ENCODE assay signal across 14 mouse cellular contexts in genomic region chr5:101523490-101523889, GRCm38 (mm10).
DNase-seq lines count a peak whose midpoint lies in the region; ATAC-seq and TF ChIP-seq lines count a peak whose summit lies in the region.
"Had no signal": no experiment of that assay in that cellular context is flagged by ENCODE, and none has a peak within 500 bp of the region (broad histone marks: within the 10 kb centered on the region; RNA-seq: fewer than 3 reads in every experiment).

No protein-coding gene starts in this region.

- no peak for TF ChIP-seq POLR2A in thymus, adult 2 months (IDR thresholded peaks at IDR 0.05; ENCODE audit: control insufficient read depth, extremely low read depth, insufficient read depth, low read length, poor library complexity)

- H3K9ac ChIP-seq in kidney, embryonic 14.5 days (ENCODE audit: low read depth, low read length): no peak overlapping the region
- no peak overlapping the region for H3K9ac ChIP-seq in embryonic facial prominence, embryonic 15.5 days
- H3K9ac ChIP-seq in midbrain, embryonic 13.5 days (replicated peaks): no peak overlapping the region
- H3K9ac ChIP-seq: hindbrain, embryonic 15.5 days; liver, postnatal 0 days had no signal

- H3K9me3 ChIP-seq in kidney, embryonic 14.5 days (ENCODE audit: control insufficient read depth, low read length): no peaks in the 10 kb centered on the region
- H3K9me3 ChIP-seq in embryonic facial prominence, embryonic 15.5 days (replicated peaks): no peaks in the 10 kb centered on the region
- no peaks in the 10 kb centered on the region for H3K9me3 ChIP-seq in midbrain, embryonic 13.5 days
- H3K9me3 ChIP-seq: heart, embryonic 10.5 days; hindbrain, embryonic 15.5 days had no signal

- WGBS in kidney, embryonic 14.5 days: 29% methylated on average over 7 of the region's 7 CpGs
- WGBS in embryonic facial prominence, embryonic 15.5 days: 20% methylated on average over 7 of the region's 7 CpGs
- WGBS in midbrain, embryonic 13.5 days: 11% methylated on average over 6 of the region's 7 CpGs
- 38% methylated on average over 7 of the region's 7 CpGs for WGBS in thymus, adult 2 months

- no peak overlapping the region for H3K27ac ChIP-seq in kidney, embryonic 14.5 days (ENCODE audit: low read depth, low read length)
- no peak overlapping the region for H3K27ac ChIP-seq in embryonic facial prominence, embryonic 15.5 days (replicated peaks)
- no peak overlapping the region for H3K27ac ChIP-seq in midbrain, embryonic 13.5 days
- H3K27ac ChIP-seq in thymus, adult 2 months (ENCODE audit: control insufficient read depth, insufficient read depth, low read length): no peak overlapping the region
- H3K27ac ChIP-seq: heart, embryonic 10.5 days; hindbrain, embryonic 15.5 days had no signal

- DNase-seq in embryo, embryonic 9.5 days (ENCODE audit: extremely low spot score): peak; percentile 25
- DNase-seq in embryo, embryonic 10 days (ENCODE audit: low spot score): no peak
- no peak for DNase-seq in kidney, adult 18-20 months
- DNase-seq in adrenal gland, adult 2 months: no peak
- no peak for DNase-seq in thymus, adult 2 months
- DNase-seq: adrenal gland, adult 8-10 months; cerebellum, postnatal 36 days; gastrocnemius, postnatal 10 days; liver, postnatal 0 days had no signal

- peaks cover 5% of the 10 kb centered on the region; the same call in 1 of the 2 replicates for H3K27me3 ChIP-seq in kidney, embryonic 14.5 days (ENCODE audit: control insufficient read depth, insufficient read depth, low read length)
- H3K27me3 ChIP-seq in embryonic facial prominence, embryonic 15.5 days: peaks cover 46% of the 10 kb centered on the region
- peaks cover 96% of the 10 kb centered on the region for H3K27me3 ChIP-seq in midbrain, embryonic 13.5 days
- no peaks in the 10 kb centered on the region for H3K27me3 ChIP-seq in thymus, adult 2 months (ENCODE audit: control insufficient read depth, insufficient read depth, low read length)

- peak overlapping the region; percentile 9; the same call in 1 of the 2 replicates for H3K4me3 ChIP-seq in kidney, embryonic 14.5 days (ENCODE audit: low read length)
- H3K4me3 ChIP-seq in embryonic facial prominence, embryonic 15.5 days (replicated peaks): no peak overlapping the region
- no peak overlapping the region for H3K4me3 ChIP-seq in midbrain, embryonic 13.5 days (replicated peaks)
- no peak overlapping the region for H3K4me3 ChIP-seq in thymus, adult 2 months (ENCODE audit: control insufficient read depth, insufficient read depth, low read length)
- H3K4me3 ChIP-seq: heart, embryonic 10.5 days; hindbrain, embryonic 15.5 days had no signal

- ATAC-seq in kidney, embryonic 14.5 days (ENCODE audit: low FRiP score, low TSS enrichment): 0 out of 2 replicates have a peak, but pooled peaks have one; percentile 20
- no peak for ATAC-seq in embryonic facial prominence, embryonic 15.5 days (ENCODE audit: insufficient number of reproducible peaks, low FRiP score, low TSS enrichment, low read depth)
- ATAC-seq in midbrain, embryonic 13.5 days: no peak
- ATAC-seq: liver, postnatal 0 days had no signal

- H3K4me1 ChIP-seq in kidney, embryonic 14.5 days (ENCODE audit: control insufficient read depth, insufficient read depth, low read length): 0 out of 2 replicates have a peak, but pooled peaks cover 10% of the 10 kb centered on the region
- H3K4me1 ChIP-seq in embryonic facial prominence, embryonic 15.5 days: 0 out of 2 replicates have a peak, but pooled peaks cover 17% of the 10 kb centered on the region
- peaks cover 42% of the 10 kb centered on the region for H3K4me1 ChIP-seq in midbrain, embryonic 13.5 days (replicated peaks)
- H3K4me1 ChIP-seq in thymus, adult 2 months (replicated peaks; ENCODE audit: control insufficient read depth, insufficient read depth, low read length): no peaks in the 10 kb centered on the region
- H3K4me1 ChIP-seq: heart, embryonic 10.5 days had no signal

- H3K4me2 ChIP-seq in kidney, embryonic 14.5 days (replicated peaks; ENCODE audit: low read depth, low read length): peak overlapping the region; percentile 32
- peak overlapping the region; percentile 17; the same call in 1 of the 2 replicates for H3K4me2 ChIP-seq in embryonic facial prominence, embryonic 15.5 days (replicated peaks)
- 0 out of 2 replicates have a peak overlapping the region, but pooled peaks have one; percentile 0 for H3K4me2 ChIP-seq in midbrain, embryonic 13.5 days (replicated peaks)
- H3K4me2 ChIP-seq: hindbrain, embryonic 15.5 days had no signal

- no peak for TF ChIP-seq CTCF in thymus, adult 2 months (IDR thresholded peaks at IDR 0.05; ENCODE audit: borderline replicate concordance, control insufficient read depth, extremely low read depth, insufficient read depth, low read length, poor library complexity)

- no peaks in the 10 kb centered on the region for H3K36me3 ChIP-seq in kidney, embryonic 14.5 days (ENCODE audit: control insufficient read depth, insufficient read depth, low read length)
- H3K36me3 ChIP-seq in embryonic facial prominence, embryonic 15.5 days: no peaks in the 10 kb centered on the region
- no peaks in the 10 kb centered on the region for H3K36me3 ChIP-seq in midbrain, embryonic 13.5 days
- H3K36me3 ChIP-seq in thymus, adult 2 months (ENCODE audit: control insufficient read depth, insufficient read depth, low read length): no peaks in the 10 kb centered on the region
- H3K36me3 ChIP-seq: heart, embryonic 10.5 days; hindbrain, embryonic 15.5 days had no signal
